ENCODE assay signal across 14 mouse cellular contexts in the genomic region with DNA sequence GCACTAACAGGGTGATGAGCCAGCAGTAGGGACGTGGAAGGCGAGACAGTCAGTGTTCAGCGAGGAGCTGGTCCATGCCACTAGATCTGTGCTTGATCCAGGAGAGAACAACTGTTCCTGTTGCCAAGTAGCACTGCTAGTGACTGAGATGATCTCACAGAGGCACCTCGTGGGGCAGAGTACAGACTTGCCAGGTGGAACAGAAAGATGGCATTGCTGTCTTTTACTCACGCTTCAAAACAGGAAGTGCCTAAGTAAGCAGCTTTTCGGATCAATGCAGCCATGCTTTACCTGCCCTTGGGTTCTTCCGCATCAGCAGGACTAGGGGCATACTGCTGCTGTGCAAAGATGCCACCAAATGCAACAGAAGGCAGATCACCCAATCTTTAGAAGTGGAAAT.
DNase-seq lines count a peak whose midpoint lies in the region; ATAC-seq lines count a peak whose summit lies in the region.
"Had no signal": no experiment of that assay in that cellular context is flagged by ENCODE, and none has a peak within 500 bp of the region (broad histone marks: within the 10 kb centered on the region; RNA-seq: fewer than 3 reads in every experiment).

No protein-coding gene starts in this region.

- peak; percentile 72 for ATAC-seq in activated CD4-positive, CD25-positive, alpha-beta regulatory T cell, adult 4 months
- ATAC-seq in megakaryocyte-erythroid progenitor cell, adult 5-6 weeks (replicated peaks; ENCODE audit: low FRiP score, low TSS enrichment, poor library complexity, severe bottlenecking): no peak
- ATAC-seq in erythroblast, adult 5-6 weeks (replicated peaks; ENCODE audit: low FRiP score, poor library complexity, severe bottlenecking): no peak
- ATAC-seq: intestine, embryonic 16.5 days had no signal

- peak; percentile 16 for DNase-seq in kidney, adult 9 months
- DNase-seq in kidney, postnatal 14 days: no peak
- DNase-seq in induced T-regulatory cell, adult 2 months (ENCODE audit: low read depth): peak; percentile 44
- DNase-seq in thymus, postnatal 10 days (ENCODE audit: low spot score in 2 of 2): peak; percentile 8 to 31
- no peak for DNase-seq in gastrocnemius, postnatal 25 days
- DNase-seq: adrenal gland, postnatal 14 days; heart, postnatal 36 days; lung, embryonic 14.5 days; midbrain, embryonic 14.5 days; right cerebral cortex, postnatal 14 days had no signal

Comparison
In these comparisons a context has a peak if more than half of its experiments do, and no peak if none do; other contexts are left out.
1. DNase-seq: peak in kidney, adult 9 months (single experiment), induced T-regulatory cell, adult 2 months (single experiment) and thymus, postnatal 10 days (2 of 2); none in kidney, postnatal 14 days (single experiment) and gastrocnemius, postnatal 25 days (single experiment).